Mouse (Mus musculus): Measurements from ENCODE around the gene Hspa1l.
"Not testable (repeated sequence)": the region's sequence is repeated elsewhere in the genome, so short reads cannot be mapped to it uniquely, and the experiment has no call there.

Gene Hspa1l

DNA sequence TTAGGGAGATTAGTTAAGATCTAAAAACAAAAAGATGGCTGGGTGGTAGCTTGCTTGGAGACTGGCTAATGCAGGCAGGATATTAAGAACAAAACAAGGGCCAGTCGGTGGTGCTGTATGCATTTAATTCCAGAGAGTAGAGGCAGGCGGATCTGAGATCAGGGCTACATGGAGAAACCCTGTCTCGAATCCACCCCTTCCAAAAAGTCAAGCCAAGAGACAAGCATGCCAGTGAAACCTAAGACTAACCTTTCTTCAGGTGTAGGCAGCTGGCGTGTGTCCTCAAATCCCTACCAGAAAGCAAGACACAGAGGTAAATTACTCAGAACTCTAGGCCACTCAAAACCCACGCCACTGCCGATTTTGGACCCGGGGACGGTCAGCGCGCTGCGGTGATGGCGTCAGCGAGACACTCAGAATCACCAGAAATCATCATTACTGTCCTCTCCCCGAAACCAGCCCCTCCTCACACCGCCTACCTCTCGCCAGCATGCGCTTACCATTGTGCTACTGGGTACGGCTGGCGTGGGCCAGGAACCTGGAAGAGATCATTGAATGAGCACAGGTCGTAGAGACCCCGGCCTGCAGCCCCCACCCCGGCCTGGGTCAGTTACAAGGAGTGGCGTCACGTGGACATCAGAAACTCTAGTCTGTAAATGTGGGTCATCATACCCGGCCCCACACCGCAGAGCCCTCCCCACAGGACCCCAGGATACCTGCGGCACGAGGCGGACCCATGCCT lies 20.7 kb upstream of the Hspa1l start:
- DNase-seq, result no peak

GRCm38 (mm10) chr17:34952378-34953040 lies 20.0 kb upstream of the Hspa1l start:
- DNase-seq, result peak; percentile 83

DNA sequence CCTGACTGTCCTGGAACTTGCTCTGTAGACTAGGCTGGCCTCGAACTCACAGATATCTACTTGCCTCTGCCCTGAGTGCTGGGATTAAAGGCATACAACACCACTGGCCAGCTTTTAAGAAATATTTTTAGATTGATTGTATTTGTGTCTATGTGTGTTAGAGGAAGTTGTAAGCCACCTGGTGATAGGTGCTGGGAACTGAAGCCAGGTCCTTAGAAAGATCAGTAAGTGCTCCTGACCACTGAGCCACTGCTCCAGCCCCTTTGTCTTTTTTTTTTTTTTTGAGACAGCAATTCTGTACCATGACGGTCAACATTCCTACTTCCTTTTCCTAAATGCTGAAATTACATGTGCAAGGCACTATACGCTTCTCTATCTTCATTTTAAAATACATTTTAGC lies 19.2 kb upstream of the Hspa1l start:
- no peak for DNase-seq

DNA sequence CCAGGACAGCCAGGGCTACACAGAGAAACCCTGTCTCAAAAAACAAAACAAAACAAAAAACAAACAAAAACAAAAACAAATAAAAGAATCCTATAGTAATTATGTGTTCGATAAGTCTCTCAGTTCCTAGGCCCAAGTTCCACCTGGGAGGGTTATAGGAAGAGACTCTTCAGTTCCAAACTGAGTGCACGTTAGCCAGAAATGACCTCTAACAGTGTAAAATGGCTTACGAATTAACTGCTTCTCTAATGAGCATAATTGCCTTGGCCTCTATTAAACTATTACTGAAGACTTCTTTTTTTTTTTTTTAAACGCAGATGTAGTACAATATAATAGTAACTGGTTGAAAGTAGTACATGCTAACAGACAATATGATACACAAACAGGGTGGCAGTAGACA lies 18.6 kb upstream of the Hspa1l start:
- DNase-seq, result no peak

DNA sequence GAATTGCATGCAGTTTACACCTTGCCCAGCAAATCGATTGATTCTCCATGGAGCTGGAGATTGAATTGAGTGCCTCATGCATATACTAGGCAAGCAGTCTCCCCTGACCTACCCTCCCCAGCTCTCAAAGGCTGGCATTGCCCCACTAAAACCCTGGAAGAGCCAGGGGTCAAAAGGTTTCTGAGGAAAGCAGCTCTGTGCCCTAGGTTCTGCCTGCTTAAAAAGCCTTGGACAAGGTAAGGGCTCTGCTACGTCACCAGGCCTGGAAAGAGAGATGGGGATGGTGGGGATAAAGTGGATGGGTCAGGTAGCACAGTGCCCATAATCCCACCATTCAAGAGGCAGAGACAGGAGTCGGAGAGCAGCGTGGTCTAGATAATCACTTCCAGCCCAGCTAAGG lies 17.7 kb upstream of the Hspa1l start:
- DNase-seq, result no peak

DNA sequence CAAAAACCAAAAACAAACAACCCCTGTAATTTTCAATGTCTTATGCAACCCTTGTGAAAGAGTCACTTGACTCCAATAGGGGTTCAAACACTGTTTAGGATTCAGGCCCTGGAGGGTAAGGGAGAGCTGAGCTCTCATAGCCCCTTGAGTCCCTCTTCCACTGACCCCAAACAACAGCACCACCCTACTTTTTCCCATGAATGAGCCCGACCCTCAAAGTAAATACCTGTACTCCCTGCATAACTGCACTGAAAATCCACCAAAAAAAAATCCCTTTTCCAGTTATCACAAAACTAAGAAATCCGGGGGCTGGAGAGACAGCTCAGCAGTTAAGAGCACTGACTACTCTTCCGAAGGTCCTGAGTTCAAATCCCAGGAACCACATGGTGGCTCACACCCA lies 16.6 kb upstream of the Hspa1l start:
- no peak for DNase-seq

GRCm38 (mm10) chr17:34956340-34956739 lies 16.2 kb upstream of the Hspa1l start:
- no peak for DNase-seq

DNA sequence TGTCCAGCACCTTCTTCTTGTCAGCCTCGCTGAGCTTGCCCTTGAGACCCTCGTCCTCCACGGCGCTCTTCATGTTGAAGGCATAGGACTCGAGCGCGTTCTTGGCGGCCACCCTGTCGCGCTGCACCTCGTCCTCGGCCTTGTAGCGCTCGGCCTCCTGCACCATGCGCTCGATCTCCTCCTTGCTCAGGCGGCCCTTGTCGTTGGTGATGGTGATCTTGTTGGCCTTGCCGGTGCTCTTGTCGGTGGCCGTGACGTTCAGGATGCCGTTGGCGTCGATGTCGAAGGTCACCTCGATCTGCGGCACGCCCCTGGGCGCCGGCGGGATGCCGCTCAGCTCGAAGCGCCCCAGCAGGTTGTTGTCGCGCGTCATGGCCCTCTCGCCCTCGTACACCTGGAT lies 15.2 kb upstream of the Hspa1l start:
- not testable (repeated sequence) for DNase-seq

- not testable (repeated sequence) for DNase-seq
Observed at GRCm38 (mm10) chr17:34957966-34958365, 14.5 kb upstream of the Hspa1l start.

DNA sequence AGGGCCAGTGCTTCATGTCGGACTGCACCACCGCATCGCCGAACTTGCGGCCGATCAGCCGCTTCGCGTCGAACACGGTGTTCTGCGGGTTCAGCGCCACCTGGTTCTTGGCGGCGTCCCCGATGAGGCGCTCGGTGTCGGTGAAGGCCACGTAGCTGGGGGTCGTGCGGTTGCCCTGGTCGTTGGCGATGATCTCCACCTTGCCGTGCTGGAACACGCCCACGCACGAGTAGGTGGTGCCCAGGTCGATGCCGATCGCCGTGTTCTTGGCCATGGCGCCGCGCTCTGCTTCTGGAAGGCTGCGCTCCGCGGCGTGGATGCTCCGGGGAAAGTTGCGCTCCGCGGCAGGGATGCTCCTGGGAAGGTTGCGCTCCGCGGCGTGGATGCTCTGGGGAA lies 13.8 kb upstream of the Hspa1l start:
- not testable (repeated sequence) for DNase-seq

DNA sequence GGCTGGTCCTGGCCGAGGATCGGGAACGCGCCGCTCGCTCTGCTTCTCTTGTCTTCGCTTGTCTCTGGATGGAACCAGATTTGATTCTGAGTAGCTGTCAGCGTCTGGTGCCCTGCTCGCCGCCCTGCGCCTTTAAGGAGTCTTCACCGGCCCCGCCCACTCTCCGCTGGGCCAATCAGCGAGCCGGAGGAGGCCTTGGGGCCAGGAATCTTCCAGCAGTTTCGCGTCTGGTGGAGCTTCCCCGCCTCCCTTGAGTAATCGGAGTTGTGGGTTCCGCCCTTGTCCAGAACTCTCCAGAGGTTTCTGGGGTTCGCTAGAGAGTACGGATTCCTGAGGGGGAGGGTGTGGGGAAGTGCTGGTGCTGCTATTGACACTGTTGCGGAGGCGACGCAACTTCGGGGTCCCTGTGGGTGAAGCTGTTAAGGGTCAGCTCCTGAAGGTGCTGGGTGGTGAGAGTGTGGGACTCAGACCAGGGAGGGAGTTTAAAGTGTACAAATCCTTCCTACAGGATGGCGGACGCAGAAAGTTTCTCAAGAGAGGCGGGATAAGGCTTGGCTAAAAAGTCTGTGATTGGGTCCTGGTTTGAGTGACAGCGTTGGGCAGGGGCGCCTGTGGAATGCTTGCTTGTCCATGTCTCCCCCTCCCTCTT lies 13.2 kb upstream of the Hspa1l start, which contains the start of gene Hspa1b:
TSS of gene Hspa1b (minus strand) at position 109 of the 649 bp plus-strand sequence.
- peak; percentile 76 for DNase-seq

DNA sequence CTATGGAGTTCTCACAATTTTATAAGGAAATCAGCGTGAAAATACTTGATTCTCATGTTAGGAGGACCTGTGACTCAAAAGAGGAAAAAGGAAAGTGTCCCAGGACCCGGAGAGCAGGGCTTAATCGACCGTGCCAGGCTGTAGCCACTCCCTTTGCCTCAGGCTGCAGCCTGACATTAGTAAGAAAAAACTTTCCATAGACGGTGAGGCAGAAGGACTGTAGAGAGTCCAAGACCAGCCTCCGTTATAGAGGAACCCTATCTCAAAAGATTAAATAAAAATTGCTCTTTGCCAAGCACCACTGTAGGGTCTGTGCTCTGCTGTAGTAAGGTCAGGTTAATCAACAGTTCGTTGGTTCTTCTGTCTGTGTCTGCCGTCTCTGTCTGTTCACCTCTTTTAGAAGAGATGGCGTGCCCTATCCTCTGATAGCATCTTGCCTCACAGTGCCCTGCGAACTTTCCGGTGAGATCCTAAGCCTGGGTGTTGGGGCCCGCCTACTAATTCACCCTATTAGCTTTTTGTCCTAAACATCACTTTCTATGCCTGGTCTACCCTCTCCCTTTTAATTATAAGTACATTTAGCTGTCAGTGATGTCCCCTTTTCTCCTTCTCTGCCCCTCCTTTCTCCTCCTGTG lies 12.5 kb upstream of the Hspa1l start:
- DNase-seq, result no peak

- DNase-seq, result no peak
Observed at GRCm38 (mm10) chr17:34960702-34961493, 11.6 kb upstream of the Hspa1l start.

DNA sequence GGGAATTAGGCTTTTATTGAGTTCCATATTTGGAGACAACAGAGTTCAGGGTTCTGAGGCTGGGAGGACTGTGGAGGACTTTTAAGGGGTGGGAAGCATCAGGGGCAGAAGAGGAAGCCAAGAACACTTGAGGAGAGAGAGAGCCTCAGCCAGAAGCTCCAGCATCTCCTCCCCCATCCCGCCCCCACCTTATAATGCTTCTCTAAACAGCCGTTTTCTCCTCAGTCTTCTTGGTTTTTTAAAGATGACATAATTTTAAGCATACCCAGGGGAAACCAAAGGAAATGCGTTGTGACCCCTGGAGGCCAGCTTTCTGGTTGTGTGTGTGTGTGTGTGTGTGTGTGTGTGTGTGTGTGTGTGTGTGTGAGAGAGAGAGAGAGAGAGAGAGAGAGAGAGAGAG lies 10.4 kb upstream of the Hspa1l start:
- no peak for DNase-seq

GRCm38 (mm10) chr17:34962841-34963240 lies 9.7 kb upstream of the Hspa1l start:
- DNase-seq, result no peak

DNA sequence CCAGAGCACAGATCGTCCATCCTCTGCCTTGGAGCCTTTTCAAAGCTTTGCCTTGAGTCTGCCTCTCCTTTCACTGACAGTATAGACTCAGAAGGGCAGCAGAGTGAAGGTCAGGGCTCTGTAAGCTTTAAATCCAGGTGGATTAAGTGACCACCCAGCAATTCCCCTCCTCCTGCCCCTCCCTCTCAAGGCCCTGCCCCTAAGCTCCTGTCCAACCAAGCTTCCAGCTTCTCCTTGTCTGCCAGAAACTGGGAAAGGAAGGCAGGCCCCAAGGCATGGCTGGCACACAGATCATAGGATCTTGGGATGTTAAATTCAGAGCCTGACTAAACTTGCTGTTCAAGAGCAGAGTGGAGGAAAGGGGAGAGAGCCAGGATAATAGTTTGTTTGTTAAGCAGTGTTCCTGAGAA lies 7.9 kb upstream of the Hspa1l start:
- DNase-seq, result no peak

DNA sequence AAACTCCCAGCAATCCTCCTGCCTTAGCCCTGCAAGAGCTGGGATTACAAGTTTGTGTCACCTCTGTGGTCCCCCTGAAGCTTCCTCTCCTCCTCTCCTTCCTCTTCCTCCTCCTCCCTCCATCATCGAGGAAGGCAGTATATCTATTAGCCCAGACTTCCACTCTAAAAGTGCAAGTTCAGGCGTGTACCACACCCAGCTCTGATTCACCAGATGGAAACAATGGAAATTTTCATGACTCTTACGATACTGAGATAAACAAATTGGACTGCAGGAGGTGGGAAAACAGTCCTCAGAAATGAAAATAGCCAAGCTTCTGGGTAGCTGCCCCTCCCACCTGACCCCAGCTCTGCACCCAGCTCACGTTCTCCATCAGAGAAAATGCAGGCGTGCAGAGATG lies 6.9 kb upstream of the Hspa1l start:
- DNase-seq, result no peak

DNA sequence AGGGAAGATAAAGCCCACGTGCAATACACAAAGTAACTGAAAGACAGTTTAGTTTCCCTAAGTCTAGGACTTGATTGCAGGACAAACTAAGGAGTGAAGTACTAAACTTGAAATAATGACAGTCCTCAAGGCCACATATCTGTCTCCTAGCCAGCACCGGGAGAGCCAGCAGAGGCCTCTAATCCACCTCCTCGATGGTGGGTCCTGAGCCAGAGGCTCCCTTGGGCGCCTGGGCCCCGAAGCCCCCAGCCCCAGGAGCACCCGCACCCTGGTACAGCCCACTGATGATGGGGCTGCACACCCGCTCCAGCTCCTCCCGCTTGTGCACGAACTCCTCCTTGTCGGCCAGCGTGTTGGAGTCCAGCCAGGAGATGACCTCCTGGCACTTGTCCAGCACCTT lies 2.7 kb upstream of the Hspa1l start, which contains the start of gene Gm20481:
TSS of gene Gm20481 (plus strand) at position 91 of the 400 bp plus-strand sequence.
- DNase-seq, result not testable (repeated sequence)

DNA sequence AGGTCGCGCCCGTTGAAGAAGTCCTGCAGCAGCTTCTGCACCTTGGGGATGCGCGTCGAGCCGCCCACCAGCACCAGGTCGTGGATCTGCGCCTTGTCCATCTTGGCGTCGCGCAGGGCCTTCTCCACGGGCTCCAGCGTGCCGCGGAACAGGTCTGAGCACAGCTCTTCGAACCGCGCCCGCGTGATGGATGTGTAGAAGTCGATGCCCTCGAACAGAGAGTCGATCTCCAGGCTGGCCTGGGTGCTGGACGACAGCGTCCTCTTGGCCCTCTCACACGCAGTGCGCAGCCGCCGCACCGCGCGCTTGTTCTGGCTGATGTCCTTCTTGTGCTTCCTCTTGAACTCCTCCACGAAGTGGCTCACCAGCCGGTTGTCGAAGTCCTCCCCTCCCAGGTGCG lies 1.7 kb upstream of the Hspa1l start:
- not testable (repeated sequence) for DNase-seq

GRCm38 (mm10) chr17:34971694-34972068 lies 822 bp upstream of the Hspa1l start:
- DNase-seq, result not testable (repeated sequence)

- DNase-seq, result no peak
Observed at GRCm38 (mm10) chr17:34975581-34976492, 3.3 kb downstream of the Hspa1l start.
